Mouse (Mus musculus) CD8-positive naive resting alpha-beta T cell, adult 2 months (primary cell): Measurements from ENCODE around the gene Cgref1.

Source experiments
- DNase-seq, 2 experiments: peaks; one replicate each; pipeline ENCODE4 v3.0.0; 2022; ENCODE audit warnings: low read depth in 2 of 2, low spot score in 2 of 2

Gene Cgref1

GRCm38 (mm10) chr5:30944956-30945781 lies at the start of gene Cgref1:
TSS of gene Cgref1 (minus strand) at chr5:30945591.
- DNase-seq = no peak

- no peak for DNase-seq
Observed at GRCm38 (mm10) chr5:30994074-30994473, 48.7 kb upstream of the Cgref1 start.

- no peak for DNase-seq
Observed at GRCm38 (mm10) chr5:30992980-30993676, 47.7 kb upstream of the Cgref1 start.

- peak in 1 of 2 experiments; percentile 8 for DNase-seq
Observed at GRCm38 (mm10) chr5:30982357-30982756, 37.0 kb upstream of the Cgref1 start.

GRCm38 (mm10) chr5:30974870-30975656 lies 29.7 kb upstream of the Cgref1 start:
- no peak for DNase-seq

GRCm38 (mm10) chr5:30969440-30969839 lies 24.0 kb upstream of the Cgref1 start:
- no peak for DNase-seq

- no peak for DNase-seq
Observed at GRCm38 (mm10) chr5:30968416-30968815, 23.0 kb upstream of the Cgref1 start, which contains the start of gene Tcf23. TSS of gene Tcf23 (plus strand) at chr5:30968662.

- no peak for DNase-seq
Observed at GRCm38 (mm10) chr5:30966189-30966588, 20.8 kb upstream of the Cgref1 start.

- no peak for DNase-seq
Observed at GRCm38 (mm10) chr5:30963916-30964315, 18.5 kb upstream of the Cgref1 start.

GRCm38 (mm10) chr5:30961545-30962505 lies 16.4 kb upstream of the Cgref1 start:
- peak in 1 of 2 experiments; percentile 26 for DNase-seq

GRCm38 (mm10) chr5:30960814-30961213 lies 15.4 kb upstream of the Cgref1 start:
- DNase-seq = no peak

- peak; percentile 95 to 97 for DNase-seq
Observed at GRCm38 (mm10) chr5:30959966-30960501, 14.6 kb upstream of the Cgref1 start, which contains the start of gene Preb. TSS of gene Preb (minus strand) at chr5:30960361.

- DNase-seq = no peak
Observed at GRCm38 (mm10) chr5:30959198-30959854, 13.9 kb upstream of the Cgref1 start.

GRCm38 (mm10) chr5:30957891-30958290 lies 12.5 kb upstream of the Cgref1 start:
- DNase-seq = no peak

GRCm38 (mm10) chr5:30955751-30956150 lies 10.4 kb upstream of the Cgref1 start:
- no peak for DNase-seq

GRCm38 (mm10) chr5:30954556-30954955 lies 9.2 kb upstream of the Cgref1 start:
- DNase-seq = no peak

GRCm38 (mm10) chr5:30954065-30954464 lies 8.7 kb upstream of the Cgref1 start:
- no peak for DNase-seq

- DNase-seq = no peak
Observed at GRCm38 (mm10) chr5:30952551-30952950, 7.2 kb upstream of the Cgref1 start.

- DNase-seq = no peak
Observed at GRCm38 (mm10) chr5:30951706-30952105, 6.3 kb upstream of the Cgref1 start.
